ENCODE assay signal across 11 mouse cellular contexts in the genomic region with DNA sequence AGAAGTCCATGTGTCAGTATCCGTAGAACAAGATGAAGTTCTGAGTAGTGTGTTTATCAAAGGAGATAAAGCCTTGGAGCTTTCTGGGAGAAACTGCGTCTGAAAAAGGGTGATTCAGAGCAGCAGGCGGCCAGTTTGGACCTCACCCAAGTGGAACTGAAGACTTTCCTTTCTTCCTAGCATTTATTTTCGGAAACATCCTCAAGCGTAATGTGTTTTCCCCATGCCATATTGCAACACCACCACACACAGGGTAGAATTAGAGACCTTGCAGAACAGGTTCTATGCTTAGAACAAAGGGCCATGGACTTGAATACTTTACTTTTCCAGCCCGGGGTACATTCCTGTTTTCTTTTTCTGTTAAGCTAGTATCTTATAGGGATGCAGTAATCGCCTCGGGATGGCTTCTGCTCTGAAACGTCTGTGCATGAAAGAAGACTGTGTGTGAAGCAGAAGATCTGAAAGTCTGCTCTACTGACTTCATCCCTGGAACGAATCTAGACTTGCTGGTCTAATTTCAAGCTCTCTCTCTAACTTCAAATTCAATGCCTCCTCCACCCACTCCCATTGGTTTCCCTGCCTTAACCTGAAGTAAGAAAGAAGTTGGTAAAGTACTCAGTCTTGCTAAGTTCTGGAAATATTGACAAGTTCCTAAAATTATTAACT. TPM values are rescaled to one million over a fixed set of nuclear protein-coding genes. Genes with fewer than 3 reads are reported as not detected.
DNase-seq lines count a peak whose midpoint lies in the region; ATAC-seq lines count a peak whose summit lies in the region.
"Had no signal": no experiment of that assay in that cellular context is flagged by ENCODE, and none has a peak within 500 bp of the region (broad histone marks: within the 10 kb centered on the region; RNA-seq: fewer than 3 reads in every experiment).

No protein-coding gene starts in this region.

- H3K9me3 ChIP-seq in forebrain, embryonic 14.5 days (replicated peaks; ENCODE audit: control insufficient read depth, low read length): no peaks in the 10 kb centered on the region
- H3K9me3 ChIP-seq: forebrain, embryonic 15.5 days had no signal

- peak; percentile 10 to 11 for DNase-seq in cerebellum, postnatal 10 days
- DNase-seq in cerebellum, adult 9-10 months: no peak
- peak; percentile 2 for DNase-seq in 3T3-L1 (ENCODE audit: low read depth, low spot score)
- peak; percentile 4 for DNase-seq in gastrocnemius, postnatal 25 days
- DNase-seq in left cerebral cortex, postnatal 25 days (ENCODE audit: low spot score in 2 of 2): peak; percentile 43 to 88
- DNase-seq in spleen, postnatal 36 days (ENCODE audit: low spot score in 2 of 2): no peak
- DNase-seq in embryo, embryonic 10 days (ENCODE audit: low spot score): no peak
- DNase-seq in forebrain, embryonic 14.5 days (ENCODE audit: low spot score): no peak

- H3K4me1 ChIP-seq in forebrain, embryonic 14.5 days (ENCODE audit: control insufficient read depth, insufficient read depth, low read length): no peaks in the 10 kb centered on the region
- H3K4me1 ChIP-seq: forebrain, embryonic 15.5 days had no signal

- intact Hi-C loops in left cerebral cortex, postnatal 25 days (cut with DNase I): no loop called here

- no peak for ATAC-seq in forebrain, embryonic 14.5 days
- ATAC-seq: forebrain, embryonic 15.5 days had no signal

- 84% methylated on average over 10 of the region's 10 CpGs for WGBS in forebrain, embryonic 14.5 days

- no peaks in the 10 kb centered on the region for H3K27me3 ChIP-seq in forebrain, embryonic 14.5 days (replicated peaks; ENCODE audit: control insufficient read depth, insufficient read depth, low read length)
- H3K27me3 ChIP-seq: forebrain, embryonic 15.5 days had no signal

- H3K36me3 ChIP-seq in forebrain, embryonic 14.5 days (ENCODE audit: control insufficient read depth, insufficient read depth, low read length): no peaks in the 10 kb centered on the region
- H3K36me3 ChIP-seq: forebrain, embryonic 15.5 days had no signal

- no peak overlapping the region for H3K9ac ChIP-seq in forebrain, embryonic 14.5 days (ENCODE audit: low read length)
- H3K9ac ChIP-seq: forebrain, embryonic 15.5 days had no signal

- H3K27ac ChIP-seq in forebrain, embryonic 14.5 days (ENCODE audit: low read depth, low read length): no peak overlapping the region
- H3K27ac ChIP-seq: forebrain, embryonic 15.5 days had no signal

- H3K4me2 ChIP-seq in forebrain, embryonic 14.5 days (ENCODE audit: low read length): no peak overlapping the region
- H3K4me2 ChIP-seq: forebrain, embryonic 15.5 days had no signal

- no peak overlapping the region for H3K4me3 ChIP-seq in forebrain, embryonic 14.5 days (ENCODE audit: low read depth, low read length)
- H3K4me3 ChIP-seq: forebrain, embryonic 15.5 days; myocyte had no signal

RNA-seq across cellular contexts. Expression of a gene that starts 11.0 kb away (rescaled TPM):
- not detected for total RNA-seq in gastrocnemius, postnatal 25 days (2021)
- total RNA-seq in left cerebral cortex, postnatal 25 days (2021): under 1 TPM; 0.23 to 0.30 TPM
- 0.09 and 0.10 TPM in 2 replicates for polyA plus RNA-seq in forebrain, embryonic 14.5 days (2014; fragmentation: Nextera tagmentation; extraction: Ambion mirVana)
- polyA plus RNA-seq: limb, embryonic 11.5 days; myocyte had no signal

Comparison
In these comparisons a context has a peak if more than half of its experiments do, and no peak if none do; other contexts are left out.
1. DNase-seq: peak in cerebellum, postnatal 10 days (2 of 2), 3T3-L1 (single experiment), gastrocnemius, postnatal 25 days (single experiment) and left cerebral cortex, postnatal 25 days (2 of 2); none in cerebellum, adult 9-10 months (single experiment), spleen, postnatal 36 days (0 of 2), embryo, embryonic 10 days (single experiment) and forebrain, embryonic 14.5 days (single experiment).